Mouse (Mus musculus) heart, postnatal 0 days (tissue): Measurements from ENCODE around the gene Mical2. TPM values are rescaled to one million over a fixed set of nuclear protein-coding genes. Genes with fewer than 3 reads are reported as not detected.

Experiments
- ATAC-seq: fragments of 200-750 bp; cut with Nextera tagmentation; 2 replicates; pipeline ENCODE4 v1.8.0; 2017; ENCODE audit warnings: low read depth, moderate number of reproducible peaks, moderate library complexity; ENCODE audit not compliant: insufficient read depth
- DNase-seq: peaks from one replicate; pipeline ENCODE4 v3.0.0-alpha.2; 2016; ENCODE audit warnings: low spot score
- H3K27ac ChIP-seq: fragments of 300-500 bp; sonication (generic); 2 replicates; pipeline ENCODE4 v1.5.1; 2014; ENCODE audit warnings: low read depth, mild to moderate bottlenecking
- H3K27me3 ChIP-seq: fragments of 300-500 bp; sonication (generic); 2 replicates; pipeline ENCODE4 v1.6.1; 2014; ENCODE audit warnings: low read length, mixed read lengths; ENCODE audit not compliant: control insufficient read depth, insufficient read depth
- H3K36me3 ChIP-seq: fragments of 300-500 bp; sonication (generic); replicated peaks from 2 replicates; pipeline ENCODE4 v1.6.1; 2014; ENCODE audit warnings: low read length, mixed read lengths; ENCODE audit not compliant: control insufficient read depth, insufficient read depth
- H3K4me1 ChIP-seq: fragments of 300-500 bp; sonication (generic); 2 replicates; pipeline ENCODE4 v1.6.1; 2014; ENCODE audit warnings: antibody characterized with exemption; ENCODE audit not compliant: control insufficient read depth, insufficient read depth
- H3K4me2 ChIP-seq: fragments of 300-500 bp; sonication (generic); 2 replicates; pipeline ENCODE4 v1.6.1; 2014; ENCODE audit warnings: low read depth, mild to moderate bottlenecking, low read length, moderate library complexity
- H3K4me3 ChIP-seq: fragments of 300-500 bp; sonication (generic); 2 replicates; pipeline ENCODE4 v1.5.1; 2014; ENCODE audit warnings: low read depth, low read length
- H3K9ac ChIP-seq: fragments of 300-500 bp; sonication (generic); replicated peaks from 2 replicates; pipeline ENCODE4 v1.6.1; 2014; ENCODE audit warnings: low read depth, low read length, mixed read lengths
- H3K9me3 ChIP-seq: fragments of 300-500 bp; sonication (generic); replicated peaks from 2 replicates; pipeline ENCODE4 v1.6.1; 2016; ENCODE audit warnings: low read length; ENCODE audit not compliant: control insufficient read depth
- CTCF ChIP-seq: IDR thresholded peaks from 2 replicates; pipeline ENCODE4 v1.5.1; 2016; ENCODE audit warnings: antibody characterized with exemption, control low read depth, low read depth
- EP300 ChIP-seq: IDR thresholded peaks from 2 replicates; pipeline ENCODE4 v1.6.1; 2016; ENCODE audit warnings: antibody characterized with exemption, low read depth
- WGBS: fragments of 180-500 bp; shearing (Covaris S2); extraction: QIAGEN DNeasy Blood & Tissue Kit; methylation state at CpG from one replicate; pipeline ENCODE4 v1.1.7; 2014; 5-methylcytosine and 5-hydroxymethylcytosine counted together
- polyA plus RNA-seq: library from polyadenylated mRNA; unstranded; fragments of >200 nt; fragmentation: Nextera tagmentation; extraction: Ambion mirVana; gene quantifications from 2 replicates; pipeline ENCODE4 v1.2.1, GENCODE M21; 2015
- total RNA-seq: library from RNA; depleted of rRNA; stranded (reverse); fragments of >200 nt; gene quantifications from 2 replicates; pipeline ENCODE4 v1.2.3, GENCODE M21; 2014; ENCODE audit warnings: low replicate concordance

The Mical2 gene
- total and polyA plus RNA-seq, 2 experiments from 2014 or later: 78.1 to 136 TPM

DNA sequence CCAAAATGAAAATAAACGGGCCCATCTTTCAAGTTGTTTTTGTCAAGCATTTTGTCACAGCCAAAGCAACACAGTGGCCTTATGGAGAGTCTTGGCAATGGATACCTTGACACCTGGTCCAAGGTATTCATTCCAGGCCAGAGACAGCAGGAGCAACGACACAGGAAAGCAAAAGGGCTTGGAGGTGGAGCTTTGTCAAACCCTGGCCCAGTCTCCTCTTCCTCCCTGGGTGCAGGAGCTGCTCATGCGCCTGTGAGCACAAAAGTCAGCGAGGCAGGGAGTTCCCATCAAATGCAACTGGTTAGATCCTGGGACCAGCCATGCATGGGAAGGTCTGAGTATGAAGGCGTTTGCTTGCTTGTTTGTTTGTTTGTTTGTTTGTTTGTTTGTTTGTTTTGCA lies 21.7 kb upstream of the Mical2 start:
- H3K36me3 ChIP-seq: no peaks in the 10 kb centered on the region
- DNase-seq: no peak
- no peaks in the 10 kb centered on the region for H3K27me3 ChIP-seq
- H3K4me1 ChIP-seq: peaks cover 22% of the 10 kb centered on the region
- no peak overlapping the region for H3K4me2 ChIP-seq
- 62% methylated on average over 5 of the region's 5 CpGs for WGBS
- TF ChIP-seq EP300: no peak
- TF ChIP-seq CTCF: no peak
- no peaks in the 10 kb centered on the region for H3K9me3 ChIP-seq
- peak overlapping the region; percentile 90 for H3K27ac ChIP-seq
- H3K9ac ChIP-seq: no peak overlapping the region
- H3K4me3 ChIP-seq: no peak overlapping the region
- ATAC-seq: no peak

- H3K9me3 ChIP-seq: no peaks in the 10 kb centered on the region
- H3K9ac ChIP-seq: no peak overlapping the region
- peak overlapping the region; percentile 33; the same call in 1 of the 2 replicates for H3K4me2 ChIP-seq
- H3K4me1 ChIP-seq: peaks cover 24% of the 10 kb centered on the region
- H3K27ac ChIP-seq: peak overlapping the region; percentile 90
- ATAC-seq (peak; percentile 70), DNase-seq (peak; percentile 74)
- no peak overlapping the region for H3K4me3 ChIP-seq
- H3K27me3 ChIP-seq: no peaks in the 10 kb centered on the region
- WGBS: 17% methylated on average over 6 of the region's 6 CpGs
- H3K36me3 ChIP-seq: no peaks in the 10 kb centered on the region
- no peak for TF ChIP-seq CTCF
- TF ChIP-seq EP300: no peak
Observed at GRCm38 (mm10) chr7:112204380-112204963, 21.2 kb upstream of the Mical2 start.

DNA sequence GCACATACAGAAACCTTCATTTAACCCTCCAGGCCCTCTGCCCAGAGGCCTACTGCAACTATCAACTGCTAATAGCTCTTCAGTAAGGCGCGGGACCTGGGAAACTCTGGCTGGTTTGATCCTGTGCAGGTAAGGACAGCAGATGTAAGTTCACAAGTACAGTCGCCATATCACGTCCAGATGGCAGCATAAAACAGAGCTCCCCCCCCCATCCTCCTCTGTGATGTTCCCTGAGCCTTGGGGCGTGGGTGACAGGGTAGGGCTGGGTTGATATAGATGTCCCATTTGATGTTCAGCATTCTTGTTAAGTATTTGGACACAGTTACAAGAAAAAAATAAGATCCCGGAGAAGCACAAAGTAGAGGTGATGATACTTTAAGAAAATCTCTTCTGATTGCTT lies 20.1 kb upstream of the Mical2 start:
- ATAC-seq (no peak), DNase-seq (no peak)
- H3K9ac ChIP-seq: no peak overlapping the region
- H3K27me3 ChIP-seq: no peaks in the 10 kb centered on the region
- no peaks in the 10 kb centered on the region for H3K9me3 ChIP-seq
- no peaks in the 10 kb centered on the region for H3K36me3 ChIP-seq
- H3K4me3 ChIP-seq: no peak overlapping the region
- H3K4me2 ChIP-seq: no peak overlapping the region
- H3K27ac ChIP-seq: peak overlapping the region; percentile 90
- no peak for TF ChIP-seq CTCF
- TF ChIP-seq EP300: no peak
- WGBS: 93% methylated on average over 6 of the region's 6 CpGs
- peaks cover 24% of the 10 kb centered on the region for H3K4me1 ChIP-seq

DNA sequence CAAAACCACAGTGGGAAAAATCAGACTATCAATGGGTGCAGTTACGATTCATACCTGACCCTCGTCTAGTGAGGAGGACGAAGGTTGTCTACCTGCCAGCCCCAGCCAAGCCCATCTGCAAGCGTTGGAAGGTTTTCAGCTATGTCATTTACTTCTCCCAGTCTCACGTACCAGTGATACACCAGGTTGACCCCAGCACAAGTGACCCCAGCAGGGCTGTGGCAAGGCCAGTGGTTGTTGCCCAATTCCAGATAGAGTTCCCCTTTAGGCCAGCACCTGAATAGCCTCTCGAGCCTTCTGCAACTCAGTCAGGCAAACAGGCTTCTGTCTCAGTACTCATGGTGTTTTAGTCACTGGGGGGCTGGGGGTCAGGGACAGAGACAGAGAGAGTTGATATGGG lies 17.9 kb upstream of the Mical2 start:
- Histone ChIP-seq H3K4me3 (no peak overlapping the region), H3K9ac (no peak overlapping the region), H3K27ac (peak overlapping the region; percentile 52), H3K4me1 (peaks cover 24% of the 10 kb centered on the region), H3K36me3 (no peaks in the 10 kb centered on the region), H3K9me3 (no peaks in the 10 kb centered on the region), H3K4me2 (no peak overlapping the region), H3K27me3 (no peaks in the 10 kb centered on the region)
- DNase-seq: no peak
- ATAC-seq: no peak
- TF ChIP-seq EP300: no peak
- no peak for TF ChIP-seq CTCF
- WGBS: 89% methylated on average over 6 of the region's 6 CpGs

- Histone ChIP-seq H3K9me3 (no peaks in the 10 kb centered on the region), H3K4me3 (no peak overlapping the region), H3K9ac (no peak overlapping the region), H3K4me1 (peaks cover 28% of the 10 kb centered on the region), H3K27ac (peak overlapping the region; percentile 52), H3K27me3 (no peaks in the 10 kb centered on the region), H3K4me2 (no peak overlapping the region), H3K36me3 (no peaks in the 10 kb centered on the region)
- TF ChIP-seq EP300: no peak
- no peak for TF ChIP-seq CTCF
- ATAC-seq (no peak), DNase-seq (no peak)
- 54% methylated on average over 10 of the region's 10 CpGs for WGBS
Observed at GRCm38 (mm10) chr7:112208323-112209167, 17.1 kb upstream of the Mical2 start.
